Mouse (Mus musculus) mature B cell (primary cell): ENCODE results near the gene Smim27.

Experiments
- in situ Hi-C: fragments of 300-500 bp; cut with MboI; formaldehyde crosslinking; loops from 2 replicates; pipeline ENCODE4 v1.14.3; 2019

Smim27 gene

GRCm38 (mm10) chr4:40269430-40270032, at the start of gene Smim27, which contains the start of gene Topors:
Smim27 (plus strand) TSS chr4:40269579.
Topors (minus strand) TSS chr4:40269850.
- in situ Hi-C loops, result no loop called here

- in situ Hi-C loops, result no loop called here
These were observed 48.9 kb upstream of the Smim27 start for GRCm38 (mm10) chr4:40220437-40220836.

GRCm38 (mm10) chr4:40221004-40221760, 48.2 kb upstream of the Smim27 start:
- in situ Hi-C loops, result no loop called here

- in situ Hi-C loops, result no loop called here
These were observed 47.3 kb upstream of the Smim27 start for GRCm38 (mm10) chr4:40221876-40222585.

- in situ Hi-C loops, result no loop called here
These were observed 43.3 kb upstream of the Smim27 start for GRCm38 (mm10) chr4:40226095-40226494.

- in situ Hi-C loops, result no loop called here
These were observed 42.2 kb upstream of the Smim27 start for GRCm38 (mm10) chr4:40227131-40227530.

- in situ Hi-C loops, result no loop called here
These were observed 41.5 kb upstream of the Smim27 start for GRCm38 (mm10) chr4:40227886-40228285.

GRCm38 (mm10) chr4:40229723-40230122, 39.7 kb upstream of the Smim27 start:
- in situ Hi-C loops, result no loop called here

GRCm38 (mm10) chr4:40233062-40233664, 36.2 kb upstream of the Smim27 start:
- in situ Hi-C loops, result no loop called here

GRCm38 (mm10) chr4:40234256-40234655, 35.1 kb upstream of the Smim27 start:
- in situ Hi-C loops, result no loop called here

GRCm38 (mm10) chr4:40236829-40237228, 32.5 kb upstream of the Smim27 start:
- in situ Hi-C loops, result no loop called here

- in situ Hi-C loops, result no loop called here
These were observed 30.6 kb upstream of the Smim27 start for GRCm38 (mm10) chr4:40238483-40239408.

GRCm38 (mm10) chr4:40239409-40240271, 29.7 kb upstream of the Smim27 start, which contains the start of gene Ddx58:
Ddx58 (minus strand) TSS chr4:40239828.
- in situ Hi-C loops, result no loop called here

GRCm38 (mm10) chr4:40240272-40240744, 29.1 kb upstream of the Smim27 start:
- in situ Hi-C loops, result no loop called here

- in situ Hi-C loops, result no loop called here
These were observed 27.5 kb upstream of the Smim27 start for GRCm38 (mm10) chr4:40241928-40242327.

- in situ Hi-C loops, result no loop called here
These were observed 26.4 kb upstream of the Smim27 start for GRCm38 (mm10) chr4:40243006-40243405.

GRCm38 (mm10) chr4:40244035-40244434, 25.3 kb upstream of the Smim27 start:
- in situ Hi-C loops, result no loop called here

- in situ Hi-C loops, result no loop called here
These were observed 18.4 kb upstream of the Smim27 start for GRCm38 (mm10) chr4:40250984-40251383.

- in situ Hi-C loops, result no loop called here
These were observed 15.6 kb upstream of the Smim27 start for GRCm38 (mm10) chr4:40253766-40254165.
